Mouse (Mus musculus) heart, embryonic 13.5 days (tissue): ENCODE data around the gene Arhgap42. TPM values are rescaled to one million over a fixed set of nuclear protein-coding genes. Genes with fewer than 3 reads are reported as not detected.

Experiments
- ATAC-seq: fragments of 200-750 bp; cut with Nextera tagmentation; 2 replicates; pipeline ENCODE4 v1.8.0; 2017; ENCODE audit warnings: moderate TSS enrichment; ENCODE audit not compliant: insufficient number of reproducible peaks, low FRiP score, low TSS enrichment; ENCODE audit errors: extremely low read depth
- H3K27ac ChIP-seq: fragments of 300-500 bp; sonication (generic); replicated peaks from 2 replicates; pipeline ENCODE4 v1.5.1; 2015; ENCODE audit warnings: moderate library complexity, mild to moderate bottlenecking, inconsistent platforms
- H3K27me3 ChIP-seq: fragments of 300-500 bp; sonication (generic); replicated peaks from 2 replicates; pipeline ENCODE4 v1.6.1; 2015; ENCODE audit warnings: mild to moderate bottlenecking, inconsistent platforms
- H3K36me3 ChIP-seq: fragments of 300-500 bp; sonication (generic); 2 replicates; pipeline ENCODE4 v1.6.1; 2015; ENCODE audit warnings: mild to moderate bottlenecking, inconsistent platforms
- H3K4me1 ChIP-seq: fragments of 300-500 bp; sonication (generic); 2 replicates; pipeline ENCODE4 v1.6.1; 2015; ENCODE audit warnings: inconsistent platforms
- H3K4me2 ChIP-seq: fragments of 300-500 bp; sonication (generic); 2 replicates; pipeline ENCODE4 v1.6.1; 2015; ENCODE audit warnings: inconsistent platforms, mild to moderate bottlenecking, moderate library complexity
- H3K4me3 ChIP-seq: fragments of 300-500 bp; sonication (generic); 2 replicates; pipeline ENCODE4 v1.5.1; 2015; ENCODE audit warnings: moderate library complexity, mild to moderate bottlenecking, inconsistent platforms
- H3K9ac ChIP-seq: fragments of 300-500 bp; sonication (generic); 2 replicates; pipeline ENCODE4 v1.6.1; 2015; ENCODE audit warnings: inconsistent platforms, mild to moderate bottlenecking, moderate library complexity
- H3K9me3 ChIP-seq: fragments of 300-500 bp; sonication (generic); 2 replicates; pipeline ENCODE4 v1.6.1; 2016; ENCODE audit warnings: inconsistent platforms
- WGBS: fragments of 180-500 bp; shearing (Covaris S2); methylation state at CpG from one replicate; pipeline ENCODE4 v1.1.7; 2015; ENCODE audit warnings: mixed read lengths; 5-methylcytosine and 5-hydroxymethylcytosine counted together
- polyA plus RNA-seq: library from polyadenylated mRNA; unstranded; fragments of >200 nt; fragmentation: Nextera tagmentation; extraction: Ambion mirVana; gene quantifications from 2 replicates; pipeline ENCODE4 v1.2.1, GENCODE M21; 2015

The Arhgap42 gene
- polyA plus RNA-seq, 1 experiment from 2014 or later, result 12.0 TPM

GRCm38 (mm10) chr9:9128996-9129694 lies 109.8 kb downstream of the Arhgap42 start:
- peaks cover 2% of the 10 kb centered on the region; the same call in 1 of the 2 replicates for H3K9me3 ChIP-seq
- no peak overlapping the region for H3K9ac ChIP-seq
- H3K27ac ChIP-seq, result no peak overlapping the region
- H3K4me1 ChIP-seq, result peaks cover 11% of the 10 kb centered on the region
- WGBS, result 78% methylated on average over 4 of the region's 4 CpGs
- H3K36me3 ChIP-seq, result no peaks in the 10 kb centered on the region
- H3K27me3 ChIP-seq, result no peaks in the 10 kb centered on the region
- ATAC-seq, result no peak
- H3K4me3 ChIP-seq, result no peak overlapping the region
- no peak overlapping the region for H3K4me2 ChIP-seq

- H3K4me2 ChIP-seq, result no peak overlapping the region
- H3K9ac ChIP-seq, result no peak overlapping the region
- H3K36me3 ChIP-seq, result no peaks in the 10 kb centered on the region
- H3K4me3 ChIP-seq, result no peak overlapping the region
- no peak for ATAC-seq
- H3K27me3 ChIP-seq, result no peaks in the 10 kb centered on the region
- peaks cover 11% of the 10 kb centered on the region for H3K4me1 ChIP-seq
- H3K27ac ChIP-seq, result peak overlapping the region; percentile 54; the same call in 1 of the 2 replicates
- H3K9me3 ChIP-seq, result no peaks in the 10 kb centered on the region
- WGBS, result 33% methylated on average over 4 of the region's 4 CpGs
Measured at GRCm38 (mm10) chr9:9127041-9127755, 111.7 kb downstream of the Arhgap42 start.

- Histone ChIP-seq H3K4me1 (peaks cover 19% of the 10 kb centered on the region), H3K4me2 (no peak overlapping the region), H3K9me3 (no peaks in the 10 kb centered on the region), H3K9ac (no peak overlapping the region), H3K27ac (0 out of 2 replicates have a peak overlapping the region, but pooled peaks have one; percentile 4), H3K27me3 (no peaks in the 10 kb centered on the region), H3K4me3 (no peak overlapping the region), H3K36me3 (no peaks in the 10 kb centered on the region)
- ATAC-seq, result no peak
- 62% methylated on average over 2 of the region's 2 CpGs for WGBS
Measured at GRCm38 (mm10) chr9:9124156-9124555, 114.7 kb downstream of the Arhgap42 start.

GRCm38 (mm10) chr9:9114266-9114665 lies 124.6 kb downstream of the Arhgap42 start:
- Histone ChIP-seq H3K4me2 (no peak overlapping the region), H3K4me1 (peaks cover 4% of the 10 kb centered on the region; the same call in 1 of the 2 replicates), H3K9ac (no peak overlapping the region), H3K36me3 (no peaks in the 10 kb centered on the region), H3K27me3 (no peaks in the 10 kb centered on the region), H3K4me3 (no peak overlapping the region), H3K9me3 (no peaks in the 10 kb centered on the region), H3K27ac (no peak overlapping the region)
- 58% methylated on average over 3 of the region's 3 CpGs for WGBS
- ATAC-seq, result no peak

- no peak for ATAC-seq
- Histone ChIP-seq H3K9me3 (no peaks in the 10 kb centered on the region), H3K36me3 (no peaks in the 10 kb centered on the region), H3K4me2 (no peak overlapping the region), H3K4me3 (no peak overlapping the region), H3K9ac (no peak overlapping the region), H3K4me1 (peaks cover 4% of the 10 kb centered on the region; the same call in 1 of the 2 replicates), H3K27me3 (no peaks in the 10 kb centered on the region), H3K27ac (no peak overlapping the region)
- WGBS, result 35% methylated on average over 1 of the region's 1 CpGs
Measured at GRCm38 (mm10) chr9:9113847-9114246, 125.1 kb downstream of the Arhgap42 start.

GRCm38 (mm10) chr9:9112921-9113320 lies 126.0 kb downstream of the Arhgap42 start:
- 78% methylated on average over 4 of the region's 4 CpGs for WGBS
- H3K4me3 ChIP-seq, result no peak overlapping the region
- H3K27ac ChIP-seq, result no peak overlapping the region
- peaks cover 4% of the 10 kb centered on the region; the same call in 1 of the 2 replicates for H3K4me1 ChIP-seq
- no peak for ATAC-seq
- no peaks in the 10 kb centered on the region for H3K9me3 ChIP-seq
- no peak overlapping the region for H3K4me2 ChIP-seq
- H3K27me3 ChIP-seq, result no peaks in the 10 kb centered on the region
- H3K36me3 ChIP-seq, result no peaks in the 10 kb centered on the region
- H3K9ac ChIP-seq, result no peak overlapping the region

GRCm38 (mm10) chr9:9107697-9108096 lies 131.2 kb downstream of the Arhgap42 start:
- Histone ChIP-seq H3K4me2 (no peak overlapping the region), H3K9me3 (no peaks in the 10 kb centered on the region), H3K36me3 (no peaks in the 10 kb centered on the region), H3K9ac (no peak overlapping the region), H3K27ac (no peak overlapping the region), H3K4me1 (peaks cover under 1% of the 10 kb centered on the region; the same call in 1 of the 2 replicates), H3K27me3 (no peaks in the 10 kb centered on the region), H3K4me3 (no peak overlapping the region)
- ATAC-seq, result no peak

GRCm38 (mm10) chr9:9104761-9105160 lies 134.1 kb downstream of the Arhgap42 start:
- H3K4me1 ChIP-seq, result no peaks in the 10 kb centered on the region
- ATAC-seq, result no peak
- no peak overlapping the region for H3K4me2 ChIP-seq
- WGBS, result 61% methylated on average over 3 of the region's 3 CpGs
- no peaks in the 10 kb centered on the region for H3K27me3 ChIP-seq
- H3K4me3 ChIP-seq, result no peak overlapping the region
- H3K36me3 ChIP-seq, result no peaks in the 10 kb centered on the region
- H3K27ac ChIP-seq, result no peak overlapping the region
- no peak overlapping the region for H3K9ac ChIP-seq
- no peaks in the 10 kb centered on the region for H3K9me3 ChIP-seq

GRCm38 (mm10) chr9:9102158-9102514 lies 136.8 kb downstream of the Arhgap42 start:
- Histone ChIP-seq H3K9me3 (no peaks in the 10 kb centered on the region), H3K27me3 (no peaks in the 10 kb centered on the region), H3K9ac (no peak overlapping the region), H3K4me1 (no peaks in the 10 kb centered on the region), H3K4me3 (no peak overlapping the region), H3K36me3 (no peaks in the 10 kb centered on the region), H3K27ac (no peak overlapping the region), H3K4me2 (no peak overlapping the region)
- no peak for ATAC-seq
- WGBS, result 75% methylated on average over 2 of the region's 2 CpGs

- no peaks in the 10 kb centered on the region for H3K27me3 ChIP-seq
- no peak overlapping the region for H3K27ac ChIP-seq
- WGBS, result 82% methylated on average over 12 of the region's 12 CpGs
- H3K36me3 ChIP-seq, result no peaks in the 10 kb centered on the region
- no peak overlapping the region for H3K4me2 ChIP-seq
- H3K4me3 ChIP-seq, result no peak overlapping the region
- ATAC-seq, result no peak
- H3K4me1 ChIP-seq, result no peaks in the 10 kb centered on the region
- H3K9me3 ChIP-seq, result no peaks in the 10 kb centered on the region
- no peak overlapping the region for H3K9ac ChIP-seq
Measured at GRCm38 (mm10) chr9:9101482-9102157, 137.3 kb downstream of the Arhgap42 start.

- WGBS, result 83% methylated on average over 4 of the region's 4 CpGs
- H3K4me3 ChIP-seq, result no peak overlapping the region
- H3K9me3 ChIP-seq, result no peaks in the 10 kb centered on the region
- H3K27me3 ChIP-seq, result no peaks in the 10 kb centered on the region
- H3K4me1 ChIP-seq, result no peaks in the 10 kb centered on the region
- no peak overlapping the region for H3K27ac ChIP-seq
- ATAC-seq, result no peak
- H3K9ac ChIP-seq, result no peak overlapping the region
- H3K36me3 ChIP-seq, result no peaks in the 10 kb centered on the region
- H3K4me2 ChIP-seq, result no peak overlapping the region
Measured at GRCm38 (mm10) chr9:9101055-9101454, 137.8 kb downstream of the Arhgap42 start.
